Mouse (Mus musculus) olfactory bulb, adult 2 months (tissue): ENCODE results near the gene Ninj2.

Experiments used
- CTCF ChIP-seq: fragments of 200-500 bp; IDR thresholded peaks from 2 replicates; pipeline ENCODE4 v1.5.1; 2012; ENCODE audit warnings: low read depth, mild to moderate bottlenecking, low read length, moderate library complexity; ENCODE audit not compliant: insufficient read depth
- POLR2A ChIP-seq: fragments of 200-500 bp; IDR thresholded peaks from 2 replicates; pipeline ENCODE4 v1.6.1; 2012; ENCODE audit warnings: mild to moderate bottlenecking, low read depth, low read length, moderate library complexity; ENCODE audit not compliant: insufficient read depth

- no peak for TF ChIP-seq CTCF
- TF ChIP-seq POLR2A = no peak
Measured at GRCm38 (mm10) chr6:120111410-120111783, 18.2 kb downstream of the Ninj2 start.
